Mouse (Mus musculus) embryonic facial prominence, embryonic 10.5 days (tissue): ENCODE measurements at regions not wholly inside any gene's neighbourhood (a gene's known extent, or its start where the extent isn't known, plus 50 kb on each side); places are given as distances from the start of the nearest gene placed in this dataset.
"Not testable (repeated sequence)": the region's sequence is repeated elsewhere in the genome, so short reads cannot be mapped to it uniquely, and the experiment has no call there.

Experiments used
- DNase-seq: peaks from one replicate; pipeline ENCODE4 v3.0.0-alpha.2; 2017; ENCODE audit warnings: low spot score
- H3K27ac ChIP-seq: fragments of 300-500 bp; sonication (generic); replicated peaks from 2 replicates; pipeline ENCODE4 v1.5.1; 2016; ENCODE audit warnings: mild to moderate bottlenecking
- H3K27me3 ChIP-seq: fragments of 300-500 bp; sonication (generic); replicated peaks from 2 replicates; pipeline ENCODE4 v1.6.1; 2016; ENCODE audit warnings: low read depth, mild to moderate bottlenecking; ENCODE audit not compliant: poor library complexity, severe bottlenecking
- H3K36me3 ChIP-seq: fragments of 300-500 bp; sonication (generic); replicated peaks from 2 replicates; pipeline ENCODE4 v1.6.1; 2016; ENCODE audit warnings: mild to moderate bottlenecking, moderate library complexity
- H3K4me1 ChIP-seq: fragments of 300-500 bp; sonication (generic); 2 replicates; pipeline ENCODE4 v1.6.1; 2016
- H3K4me3 ChIP-seq: fragments of 300-500 bp; sonication (generic); 2 replicates; pipeline ENCODE4 v1.5.1; 2016; ENCODE audit warnings: mild to moderate bottlenecking, moderate library complexity
- H3K9me3 ChIP-seq: fragments of 300-500 bp; sonication (generic); 2 replicates; pipeline ENCODE4 v1.6.1; 2016; ENCODE audit warnings: mild to moderate bottlenecking
- WGBS: fragments of 180-500 bp; shearing (Covaris S2); methylation state at CpG from one replicate; pipeline ENCODE4 v1.1.7; 2016; 5-methylcytosine and 5-hydroxymethylcytosine counted together

DNA sequence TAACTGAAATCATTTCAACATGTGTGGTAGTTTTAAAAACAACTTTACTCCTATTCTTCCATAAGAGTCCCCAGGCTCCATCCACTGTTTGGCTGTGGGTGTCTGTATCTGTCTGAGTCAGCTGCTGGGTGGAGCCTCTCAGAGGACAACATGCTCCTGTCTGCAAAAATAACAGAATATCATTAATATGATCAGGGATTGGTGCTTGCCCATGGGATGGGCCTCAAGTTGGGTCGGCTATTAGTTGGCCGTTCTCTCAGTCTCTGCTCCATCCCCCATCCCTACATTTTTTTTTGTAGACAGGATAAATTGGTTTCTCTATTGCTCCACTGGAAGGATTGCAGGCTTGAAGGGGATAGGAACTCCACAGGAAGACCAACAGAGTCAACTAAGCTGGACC lies 108.5 kb upstream of the Fgf16 start:
- H3K4me1 ChIP-seq, H3K4me3 ChIP-seq, H3K9me3 ChIP-seq, H3K27me3 ChIP-seq, H3K36me3 ChIP-seq, H3K27ac ChIP-seq, DNase-seq: not testable (repeated sequence)
- 93% methylated on average over 2 of the region's 2 CpGs for WGBS

- Histone ChIP-seq H3K9me3 (no peaks in the 10 kb centered on the region), H3K27me3 (peaks cover 40% of the 10 kb centered on the region), H3K4me3 (no peak overlapping the region), H3K4me1 (no peaks in the 10 kb centered on the region), H3K27ac (no peak overlapping the region), H3K36me3 (no peaks in the 10 kb centered on the region)
- 79% methylated on average over 2 of the region's 2 CpGs for WGBS
- DNase-seq: no peak
Measured at GRCm38 (mm10) chrX:105670531-105670930, 93.5 kb upstream of the Fgf16 start.

DNA sequence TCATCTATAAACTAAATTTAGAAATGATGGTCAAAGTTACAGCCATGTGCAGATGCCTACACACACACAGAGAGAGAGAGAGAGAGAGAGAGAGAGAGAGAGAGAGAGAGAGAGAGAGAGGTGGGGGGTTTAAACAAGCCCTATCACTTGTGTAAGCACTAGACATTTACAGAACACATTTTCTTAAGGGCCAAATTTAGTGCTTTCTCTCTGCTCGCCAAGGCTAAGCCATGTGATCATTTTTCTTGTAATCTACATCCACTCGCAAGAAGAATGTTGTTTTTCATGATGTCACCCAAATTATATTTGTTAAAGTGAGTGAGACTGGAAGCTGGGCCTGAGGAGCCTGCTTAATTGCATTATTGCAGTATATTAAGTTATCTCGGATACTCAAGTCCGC lies 92.8 kb upstream of the Fgf16 start:
- no peaks in the 10 kb centered on the region for H3K36me3 ChIP-seq
- no peaks in the 10 kb centered on the region for H3K4me1 ChIP-seq
- no peaks in the 10 kb centered on the region for H3K9me3 ChIP-seq
- DNase-seq: no peak
- H3K27me3 ChIP-seq: peaks cover 42% of the 10 kb centered on the region
- H3K4me3 ChIP-seq: no peak overlapping the region
- no peak overlapping the region for H3K27ac ChIP-seq
- 77% methylated on average over 4 of the region's 4 CpGs for WGBS

DNA sequence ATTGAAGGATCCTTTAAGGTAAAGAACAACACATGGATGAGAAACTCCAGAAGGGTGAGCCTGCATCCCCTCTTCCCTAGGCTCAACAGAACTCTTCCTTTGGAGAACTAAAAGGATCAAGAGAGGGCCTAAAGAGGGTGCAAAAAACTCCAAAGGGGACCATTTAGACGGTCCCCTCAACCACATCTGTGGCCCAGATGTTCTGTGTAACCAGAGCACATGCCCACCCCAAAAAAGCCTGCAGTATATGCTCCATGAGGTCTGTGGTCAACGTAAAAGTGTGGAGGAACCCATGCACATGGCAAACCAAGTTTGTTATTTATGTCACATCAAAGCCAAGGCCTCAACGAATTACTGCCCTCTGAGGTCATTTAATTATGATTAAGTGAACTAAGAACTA lies 89.2 kb upstream of the Fgf16 start:
- no peak for DNase-seq
- no peaks in the 10 kb centered on the region for H3K36me3 ChIP-seq
- H3K9me3 ChIP-seq: no peaks in the 10 kb centered on the region
- no peaks in the 10 kb centered on the region for H3K4me1 ChIP-seq
- H3K27me3 ChIP-seq: peaks cover 41% of the 10 kb centered on the region
- 61% methylated on average over 3 of the region's 3 CpGs for WGBS
- no peak overlapping the region for H3K4me3 ChIP-seq
- no peak overlapping the region for H3K27ac ChIP-seq

DNA sequence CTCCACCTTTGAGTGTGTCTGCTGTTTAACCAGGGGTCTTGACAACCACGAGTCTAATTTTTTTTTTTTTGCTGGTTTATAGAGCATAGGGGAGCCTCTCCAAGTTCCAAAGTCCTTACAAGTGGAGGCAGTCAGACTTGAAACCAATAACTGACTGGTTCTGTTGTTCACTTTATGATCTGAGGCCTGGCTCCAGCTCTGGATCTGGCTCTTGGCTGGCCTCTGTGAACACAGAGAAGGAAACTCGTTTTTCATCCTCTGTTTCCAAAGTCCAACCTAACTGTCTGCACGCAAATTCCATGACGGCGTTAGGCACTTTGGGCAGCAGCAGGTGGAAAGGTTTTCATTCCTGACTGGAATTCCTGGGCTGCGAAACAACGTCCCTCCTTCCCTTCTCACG lies 80.4 kb upstream of the Fgf16 start:
- no peak for DNase-seq
- Histone ChIP-seq H3K27me3 (peaks cover 45% of the 10 kb centered on the region), H3K9me3 (no peaks in the 10 kb centered on the region), H3K36me3 (no peaks in the 10 kb centered on the region), H3K4me1 (no peaks in the 10 kb centered on the region), H3K4me3 (no peak overlapping the region), H3K27ac (no peak overlapping the region)
- WGBS: 83% methylated on average over 8 of the region's 8 CpGs

DNA sequence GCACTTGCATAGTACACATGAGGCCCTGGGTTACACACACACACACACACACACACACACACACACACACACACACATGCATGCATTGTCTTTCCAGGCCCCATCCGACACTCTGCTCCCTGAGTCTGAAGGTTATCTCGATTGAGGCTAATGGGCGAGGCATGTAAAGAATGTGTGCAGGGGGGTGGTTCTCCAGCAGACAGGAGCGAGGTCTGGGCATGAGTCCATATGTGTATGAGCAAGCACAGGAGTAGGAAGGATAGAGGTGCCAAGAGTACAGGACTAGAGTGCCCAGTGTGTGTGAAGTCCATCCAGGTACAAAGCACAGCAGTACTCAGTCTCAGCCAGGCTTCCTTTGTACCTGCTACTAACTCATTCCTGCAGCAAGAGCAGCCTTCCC lies 79.6 kb upstream of the Fgf16 start:
- Histone ChIP-seq H3K4me3 (no peak overlapping the region), H3K36me3 (no peaks in the 10 kb centered on the region), H3K4me1 (no peaks in the 10 kb centered on the region), H3K9me3 (no peaks in the 10 kb centered on the region), H3K27ac (no peak overlapping the region), H3K27me3 (peaks cover 40% of the 10 kb centered on the region)
- DNase-seq: no peak
- WGBS: 59% methylated on average over 4 of the region's 4 CpGs

GRCm38 (mm10) chrX:105710676-105711241 lies 53.3 kb upstream of the Fgf16 start:
- H3K27ac ChIP-seq: no peak overlapping the region
- H3K27me3 ChIP-seq: peaks cover 66% of the 10 kb centered on the region
- 52% methylated on average over 5 of the region's 5 CpGs for WGBS
- H3K36me3 ChIP-seq: no peaks in the 10 kb centered on the region
- no peaks in the 10 kb centered on the region for H3K9me3 ChIP-seq
- no peak overlapping the region for H3K4me3 ChIP-seq
- H3K4me1 ChIP-seq: no peaks in the 10 kb centered on the region
- DNase-seq: no peak
